Mouse (Mus musculus): ENCODE data around the gene Gas2. TPM values are rescaled to one million over a fixed set of nuclear protein-coding genes. Genes with fewer than 3 reads are reported as not detected.

Gene Gas2
- total and polyA plus RNA-seq, 2 experiments from 2014 or later = 14.9 to 51.6 TPM

DNA sequence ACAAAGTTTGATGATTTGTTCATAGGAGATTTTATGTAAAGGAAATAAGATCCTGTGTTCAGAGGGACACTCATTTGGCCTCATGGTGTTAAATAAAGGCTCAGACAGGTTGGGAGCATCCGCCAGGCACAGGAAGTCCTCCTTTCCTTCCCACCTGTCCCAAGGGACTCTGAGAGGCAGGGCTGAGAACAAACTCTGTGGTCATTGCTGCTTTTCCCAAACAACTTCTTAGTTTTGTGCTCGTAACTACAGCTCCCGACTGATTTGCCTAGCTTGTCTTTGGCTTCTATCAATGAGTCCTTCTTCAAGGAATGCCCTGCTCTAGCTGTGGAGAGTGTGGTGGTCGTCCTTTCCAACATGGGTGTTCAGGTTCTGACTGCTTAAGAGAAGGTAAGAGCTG is 18.3 kb downstream of the Gas2 start:
- Histone ChIP-seq H3K4me3 (ENCODE audit: low read depth, low read length) (no peak overlapping the region), H3K4me1 (ENCODE audit: insufficient read depth) (no peaks in the 10 kb centered on the region), H3K36me3 (ENCODE audit: insufficient read depth) (no peaks in the 10 kb centered on the region), H3K27ac (ENCODE audit: low read depth, low read length) (no peak overlapping the region), H3K9me3 (ENCODE audit: low read length) (no peaks in the 10 kb centered on the region), H3K9ac (no peak overlapping the region), H3K27me3 (ENCODE audit: insufficient read depth, low read length) (no peaks in the 10 kb centered on the region), H3K4me2 (ENCODE audit: low read depth) (no peak overlapping the region)
- DNase-seq = no peak
- 86% methylated on average over 4 of the region's 4 CpGs for WGBS
- ATAC-seq = no peak
- TF ChIP-seq CTCF (IDR thresholded peaks at IDR 0.05; ENCODE audit: low read depth) = no peak

DNA sequence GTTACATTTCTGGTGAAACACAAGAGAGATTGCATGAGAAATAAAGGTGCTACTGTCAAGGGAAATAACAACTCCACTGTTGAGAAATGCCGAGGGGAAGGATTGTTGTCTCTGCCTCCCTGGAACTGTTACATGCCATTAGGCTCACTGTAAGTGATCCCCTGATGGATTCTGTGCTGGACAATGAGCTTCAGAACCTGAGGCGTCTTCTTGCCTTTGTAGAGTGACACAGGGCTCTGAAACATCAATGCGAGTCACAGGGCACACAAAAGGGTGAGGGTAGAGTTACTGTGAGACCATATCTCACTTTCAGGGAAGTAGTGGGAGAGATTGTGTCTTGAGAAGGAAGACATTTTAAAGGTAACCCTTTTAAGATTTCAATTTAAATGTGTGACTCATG is 23.5 kb downstream of the Gas2 start:
- Histone ChIP-seq H3K9me3 (ENCODE audit: low read length) (no peaks in the 10 kb centered on the region), H3K27ac (ENCODE audit: low read depth, low read length) (no peak overlapping the region), H3K36me3 (ENCODE audit: insufficient read depth) (no peaks in the 10 kb centered on the region), H3K27me3 (ENCODE audit: insufficient read depth, low read length) (no peaks in the 10 kb centered on the region), H3K4me2 (ENCODE audit: low read depth) (no peak overlapping the region), H3K4me3 (ENCODE audit: low read depth, low read length) (no peak overlapping the region), H3K4me1 (ENCODE audit: insufficient read depth) (no peaks in the 10 kb centered on the region), H3K9ac (no peak overlapping the region)
- DNase-seq (no peak), ATAC-seq (no peak)
- TF ChIP-seq CTCF (IDR thresholded peaks at IDR 0.05; ENCODE audit: low read depth) = no peak
- 74% methylated on average over 3 of the region's 3 CpGs for WGBS

- Histone ChIP-seq H3K4me1 (ENCODE audit: insufficient read depth) (no peaks in the 10 kb centered on the region), H3K27ac (ENCODE audit: low read depth, low read length) (no peak overlapping the region), H3K9me3 (ENCODE audit: low read length) (no peaks in the 10 kb centered on the region), H3K9ac (no peak overlapping the region), H3K4me3 (ENCODE audit: low read depth, low read length) (no peak overlapping the region), H3K36me3 (ENCODE audit: insufficient read depth) (no peaks in the 10 kb centered on the region), H3K4me2 (ENCODE audit: low read depth) (no peak overlapping the region), H3K27me3 (ENCODE audit: insufficient read depth, low read length) (no peaks in the 10 kb centered on the region)
- 86% methylated on average over 11 of the region's 11 CpGs for WGBS
- no peak for ATAC-seq
- no peak for TF ChIP-seq CTCF (IDR thresholded peaks at IDR 0.05; ENCODE audit: low read depth)
- DNase-seq = no peak
Observed at GRCm38 (mm10) chr7:51887678-51888567, 26.1 kb downstream of the Gas2 start.

GRCm38 (mm10) chr7:51889601-51890000 is 27.8 kb downstream of the Gas2 start:
- Histone ChIP-seq H3K4me2 (ENCODE audit: low read depth) (no peak overlapping the region), H3K27ac (ENCODE audit: low read depth, low read length) (no peak overlapping the region), H3K9ac (no peak overlapping the region), H3K36me3 (ENCODE audit: insufficient read depth) (no peaks in the 10 kb centered on the region), H3K4me1 (ENCODE audit: insufficient read depth) (no peaks in the 10 kb centered on the region), H3K27me3 (ENCODE audit: insufficient read depth, low read length) (no peaks in the 10 kb centered on the region), H3K4me3 (ENCODE audit: low read depth, low read length) (no peak overlapping the region), H3K9me3 (ENCODE audit: low read length) (no peaks in the 10 kb centered on the region)
- no peak for TF ChIP-seq CTCF (IDR thresholded peaks at IDR 0.05; ENCODE audit: low read depth)
- WGBS = 92% methylated on average over 7 of the region's 7 CpGs
- no peak for DNase-seq
- no peak for ATAC-seq

DNA sequence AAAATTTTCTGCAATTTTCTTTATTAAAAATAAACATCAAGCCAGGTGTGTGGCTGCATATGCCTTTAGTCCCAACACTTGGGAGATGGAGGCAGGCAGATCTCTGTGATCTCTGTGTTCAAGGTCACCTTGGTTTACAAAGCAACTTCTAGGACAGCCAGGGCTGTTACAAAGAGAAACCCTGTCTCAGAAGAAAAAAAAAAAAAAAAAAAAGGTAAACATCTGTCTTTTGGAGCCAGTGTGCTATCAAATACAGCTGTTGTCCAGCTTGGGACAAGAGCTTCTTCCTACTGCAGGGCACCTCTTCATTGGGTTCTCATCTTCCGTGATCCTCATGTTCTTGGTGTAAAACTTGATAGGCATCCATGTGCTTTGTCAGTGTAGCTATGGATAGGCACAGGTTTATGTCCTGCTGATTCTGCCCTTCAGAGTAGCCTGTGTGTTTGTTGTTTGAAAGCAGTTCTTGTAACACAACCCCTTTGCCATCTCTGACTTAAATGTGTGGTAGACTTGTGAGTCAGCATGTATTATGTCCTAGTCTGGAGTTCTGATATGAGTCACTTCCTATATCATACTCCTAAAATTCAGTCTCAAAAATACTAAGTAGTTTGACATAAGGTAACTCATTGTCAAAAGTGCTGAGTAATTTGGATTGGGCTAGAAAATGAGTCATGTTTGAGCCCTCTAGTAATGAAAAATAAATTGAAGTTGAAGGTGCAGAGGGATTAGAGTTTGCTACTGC is 30.6 kb downstream of the Gas2 start:
- H3K9ac ChIP-seq = no peak overlapping the region
- H3K4me2 ChIP-seq (ENCODE audit: low read depth) = no peak overlapping the region
- no peaks in the 10 kb centered on the region for H3K9me3 ChIP-seq (ENCODE audit: low read length)
- TF ChIP-seq CTCF (IDR thresholded peaks at IDR 0.05; ENCODE audit: low read depth) = no peak
- WGBS = 95% methylated on average over 1 of the region's 1 CpGs
- ATAC-seq = no peak
- DNase-seq = no peak
- H3K27ac ChIP-seq (ENCODE audit: low read depth, low read length) = no peak overlapping the region
- no peaks in the 10 kb centered on the region for H3K27me3 ChIP-seq (ENCODE audit: insufficient read depth, low read length)
- no peaks in the 10 kb centered on the region for H3K4me1 ChIP-seq (ENCODE audit: insufficient read depth)
- no peak overlapping the region for H3K4me3 ChIP-seq (ENCODE audit: low read depth, low read length)
- no peaks in the 10 kb centered on the region for H3K36me3 ChIP-seq (ENCODE audit: insufficient read depth)

DNA sequence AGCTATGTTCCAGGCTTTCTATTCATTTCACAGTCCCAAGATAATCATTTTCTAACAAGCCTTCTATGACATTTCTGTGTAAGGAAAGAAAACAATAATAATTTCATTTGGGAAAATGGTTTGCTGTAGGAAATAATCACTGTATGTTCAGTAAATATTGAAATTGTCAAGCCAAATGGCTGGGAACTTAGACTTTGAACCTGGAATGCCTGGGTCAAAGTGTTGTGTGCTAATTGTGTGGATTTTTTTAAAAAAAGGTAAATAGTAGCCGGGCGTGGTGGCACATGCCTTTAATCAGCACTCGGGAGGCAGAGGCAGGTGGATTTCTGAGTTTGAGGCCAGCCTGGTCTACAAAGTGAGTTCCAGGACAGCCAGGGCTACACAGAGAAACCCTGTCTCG is 31.2 kb downstream of the Gas2 start:
- no peak for TF ChIP-seq CTCF (IDR thresholded peaks at IDR 0.05; ENCODE audit: low read depth)
- no peaks in the 10 kb centered on the region for H3K9me3 ChIP-seq (ENCODE audit: low read length)
- no peak overlapping the region for H3K4me3 ChIP-seq (ENCODE audit: low read depth, low read length)
- H3K4me1 ChIP-seq (ENCODE audit: insufficient read depth) = no peaks in the 10 kb centered on the region
- H3K9ac ChIP-seq = no peak overlapping the region
- DNase-seq (no peak), ATAC-seq (no peak)
- no peaks in the 10 kb centered on the region for H3K27me3 ChIP-seq (ENCODE audit: insufficient read depth, low read length)
- H3K27ac ChIP-seq (ENCODE audit: low read depth, low read length) = no peak overlapping the region
- WGBS = 89% methylated on average over 4 of the region's 4 CpGs
- no peaks in the 10 kb centered on the region for H3K36me3 ChIP-seq (ENCODE audit: insufficient read depth)
- no peak overlapping the region for H3K4me2 ChIP-seq (ENCODE audit: low read depth)
